Mouse (Mus musculus) cerebellum, adult 2 months (tissue): ENCODE data around the gene Timp3.

Source experiments
- CTCF ChIP-seq: fragments of 200-500 bp; IDR thresholded peaks from 2 replicates; pipeline ENCODE4 v1.5.1; 2011; ENCODE audit warnings: low read depth, mild to moderate bottlenecking, control low read depth, low read length, moderate library complexity, borderline replicate concordance; ENCODE audit not compliant: insufficient read depth
- POLR2A ChIP-seq: fragments of 200-500 bp; IDR thresholded peaks from 2 replicates; pipeline ENCODE4 v1.6.1; 2011; ENCODE audit warnings: low read length, control low read depth, borderline replicate concordance; ENCODE audit not compliant: insufficient read depth

DNA sequence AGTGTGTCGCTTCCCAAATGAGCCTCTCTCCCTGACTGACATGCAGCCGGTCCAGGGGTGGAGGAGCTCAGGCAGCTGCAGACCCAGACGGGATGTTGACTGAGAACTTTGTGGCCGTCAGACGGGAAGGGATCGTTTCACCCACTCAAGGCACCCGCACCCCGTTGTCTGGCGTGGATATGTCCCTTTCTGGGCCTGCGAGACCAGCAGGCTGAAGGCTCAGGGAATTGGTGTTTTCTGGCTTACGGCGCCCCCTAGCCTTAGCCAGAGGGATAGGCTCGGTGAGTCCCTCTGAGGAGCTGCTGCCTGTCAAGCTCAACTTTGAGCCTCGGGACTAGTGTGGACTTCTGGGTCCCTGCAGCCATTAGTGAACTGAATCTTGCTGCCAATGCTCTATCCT is 4.1 kb upstream of the Timp3 start:
- TF ChIP-seq CTCF (peak; percentile 88), POLR2A (no peak)
